Mouse (Mus musculus): ENCODE data around the gene Abhd17a.

Abhd17a gene

GRCm38 (mm10) chr10:80577195-80578130, 12.7 kb downstream of the Abhd17a start, which contains the start of gene Klf16:
TSS of gene Klf16 (minus strand) at chr10:80577321.
- DNase-seq (ENCODE audit: low spot score in 2 of 2): peak; percentile 98 to 99

GRCm38 (mm10) chr10:80576351-80577194, 13.6 kb downstream of the Abhd17a start:
- DNase-seq (ENCODE audit: low spot score in 2 of 2): peak; percentile 47 to 51

- DNase-seq (ENCODE audit: low spot score in 2 of 2): no peak
Measured at GRCm38 (mm10) chr10:80575925-80576324, 14.2 kb downstream of the Abhd17a start.

GRCm38 (mm10) chr10:80574896-80575295, 15.2 kb downstream of the Abhd17a start:
- DNase-seq (ENCODE audit: low spot score in 2 of 2): no peak

GRCm38 (mm10) chr10:80573944-80574343, 16.2 kb downstream of the Abhd17a start:
- no peak for DNase-seq (ENCODE audit: low spot score in 2 of 2)

- DNase-seq (ENCODE audit: low spot score in 2 of 2): no peak
Measured at GRCm38 (mm10) chr10:80572477-80572876, 17.7 kb downstream of the Abhd17a start.

GRCm38 (mm10) chr10:80570871-80571836, 19.0 kb downstream of the Abhd17a start:
- DNase-seq (ENCODE audit: low spot score in 2 of 2): no peak

GRCm38 (mm10) chr10:80570419-80570818, 19.7 kb downstream of the Abhd17a start:
- DNase-seq (ENCODE audit: low spot score in 2 of 2): no peak

- no peak for DNase-seq (ENCODE audit: low spot score in 2 of 2)
Measured at GRCm38 (mm10) chr10:80569664-80570066, 20.5 kb downstream of the Abhd17a start.

GRCm38 (mm10) chr10:80568876-80569275, 21.3 kb downstream of the Abhd17a start:
- DNase-seq (ENCODE audit: low spot score in 2 of 2): no peak

- peak; percentile 87 to 95 for DNase-seq (ENCODE audit: low spot score in 2 of 2)
Measured at GRCm38 (mm10) chr10:80566375-80567092, 23.6 kb downstream of the Abhd17a start.

GRCm38 (mm10) chr10:80561116-80561944, 28.8 kb downstream of the Abhd17a start, which contains the start of gene Rexo1:
TSS of gene Rexo1 (minus strand) at chr10:80561560.
- DNase-seq (ENCODE audit: low spot score in 2 of 2): peak; percentile 86 to 93

- no peak for DNase-seq (ENCODE audit: low spot score in 2 of 2)
Measured at GRCm38 (mm10) chr10:80560621-80561020, 29.5 kb downstream of the Abhd17a start.

GRCm38 (mm10) chr10:80559431-80559830, 30.7 kb downstream of the Abhd17a start:
- no peak for DNase-seq (ENCODE audit: low spot score in 2 of 2)

GRCm38 (mm10) chr10:80557346-80557965, 32.7 kb downstream of the Abhd17a start:
- peak; percentile 43 to 73 for DNase-seq (ENCODE audit: low spot score in 2 of 2)

GRCm38 (mm10) chr10:80553997-80554396, 36.1 kb downstream of the Abhd17a start:
- no peak for DNase-seq (ENCODE audit: low spot score in 2 of 2)

GRCm38 (mm10) chr10:80553575-80553974, 36.6 kb downstream of the Abhd17a start:
- no peak for DNase-seq (ENCODE audit: low spot score in 2 of 2)

- no peak for DNase-seq (ENCODE audit: low spot score in 2 of 2)
Measured at GRCm38 (mm10) chr10:80552364-80552763, 37.8 kb downstream of the Abhd17a start.

- no peak for DNase-seq (ENCODE audit: low spot score in 2 of 2)
Measured at GRCm38 (mm10) chr10:80549279-80549678, 40.9 kb downstream of the Abhd17a start.

All from thymus, postnatal 10 days (tissue).